Mouse (Mus musculus): ENCODE measurements at regions not wholly inside any gene's neighbourhood (a gene's known extent, or its start where the extent isn't known, plus 50 kb on each side); places are given as distances from the start of the nearest gene placed in this dataset.
"Not testable (repeated sequence)": the region's sequence is repeated elsewhere in the genome, so short reads cannot be mapped to it uniquely, and the experiment has no call there.

DNA sequence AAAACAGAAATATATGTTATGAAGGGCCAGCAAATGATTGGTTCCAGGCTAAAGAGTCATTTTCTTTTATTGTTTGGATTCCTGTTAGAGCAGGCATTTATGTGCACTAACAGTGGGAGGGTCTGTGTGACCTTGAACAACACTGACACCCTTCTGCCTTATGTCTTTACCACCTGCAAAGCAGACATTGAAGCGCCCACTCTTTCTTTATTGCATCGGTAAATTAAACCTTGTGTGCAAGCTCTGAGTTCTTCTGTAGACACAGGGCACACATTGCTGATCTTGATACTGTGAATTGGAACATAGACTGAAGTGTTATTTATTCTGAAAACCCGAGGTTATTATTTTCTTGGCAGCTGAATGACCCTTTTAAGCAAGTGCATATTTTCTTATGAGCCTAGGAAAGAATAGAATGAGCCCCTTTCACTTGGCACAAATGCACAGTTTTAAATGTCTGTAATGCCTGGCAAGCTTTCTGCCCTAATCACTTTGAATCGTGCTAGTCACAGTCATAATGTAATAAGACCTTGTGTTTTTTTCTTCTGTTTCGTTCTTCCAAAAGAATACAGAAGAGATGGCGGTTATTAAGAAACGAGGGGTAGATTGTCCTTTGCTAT lies 125.1 kb upstream of the Cobl start:
- no peak for DNase-seq (ENCODE audit: low read depth)

DNA sequence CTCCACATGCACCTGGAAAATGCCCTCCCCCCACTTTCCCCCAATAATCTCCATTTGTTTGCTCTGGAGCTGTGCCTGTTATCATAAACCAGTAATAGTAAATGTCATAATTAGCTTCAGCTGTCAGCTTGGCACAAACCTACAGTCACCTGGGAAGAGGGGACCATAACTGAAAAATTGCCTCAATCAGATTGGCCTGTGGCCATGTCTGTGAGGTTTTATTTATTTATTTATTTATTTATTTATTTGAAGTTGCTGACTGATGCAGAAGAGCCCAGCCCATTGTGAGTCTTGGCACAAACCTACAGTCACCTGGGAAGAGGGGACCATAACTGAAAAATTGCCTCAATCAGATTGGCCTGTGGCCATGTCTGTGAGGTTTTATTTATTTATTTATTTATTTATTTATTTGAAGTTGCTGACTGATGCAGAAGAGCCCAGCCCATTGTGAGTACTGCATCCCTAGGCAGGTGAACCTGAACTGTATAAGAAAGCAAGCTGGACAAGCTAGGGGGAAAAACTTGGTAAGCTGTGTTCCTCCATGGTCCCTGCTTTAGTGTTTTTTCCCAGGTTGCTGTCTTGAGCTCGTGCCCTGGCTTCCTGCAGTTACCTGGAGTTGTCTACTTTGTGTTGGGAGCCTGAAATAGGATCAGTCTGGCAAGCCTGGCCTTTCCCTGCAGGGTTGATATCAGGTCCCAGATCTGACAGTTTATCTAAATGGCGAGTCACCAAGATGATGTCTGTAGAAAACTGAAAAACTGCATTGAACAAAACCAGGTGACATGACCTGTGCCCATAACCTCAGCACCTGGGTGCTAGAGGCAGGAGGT lies 120.3 kb upstream of the Cobl start:
- not testable (repeated sequence) for DNase-seq (ENCODE audit: low read depth)

- no peak for DNase-seq (ENCODE audit: low read depth)
Measured at GRCm38 (mm10) chr11:12578999-12579576, 114.3 kb upstream of the Cobl start.

GRCm38 (mm10) chr11:12559663-12560062 lies 94.9 kb upstream of the Cobl start:
- DNase-seq (ENCODE audit: low read depth): no peak

DNA sequence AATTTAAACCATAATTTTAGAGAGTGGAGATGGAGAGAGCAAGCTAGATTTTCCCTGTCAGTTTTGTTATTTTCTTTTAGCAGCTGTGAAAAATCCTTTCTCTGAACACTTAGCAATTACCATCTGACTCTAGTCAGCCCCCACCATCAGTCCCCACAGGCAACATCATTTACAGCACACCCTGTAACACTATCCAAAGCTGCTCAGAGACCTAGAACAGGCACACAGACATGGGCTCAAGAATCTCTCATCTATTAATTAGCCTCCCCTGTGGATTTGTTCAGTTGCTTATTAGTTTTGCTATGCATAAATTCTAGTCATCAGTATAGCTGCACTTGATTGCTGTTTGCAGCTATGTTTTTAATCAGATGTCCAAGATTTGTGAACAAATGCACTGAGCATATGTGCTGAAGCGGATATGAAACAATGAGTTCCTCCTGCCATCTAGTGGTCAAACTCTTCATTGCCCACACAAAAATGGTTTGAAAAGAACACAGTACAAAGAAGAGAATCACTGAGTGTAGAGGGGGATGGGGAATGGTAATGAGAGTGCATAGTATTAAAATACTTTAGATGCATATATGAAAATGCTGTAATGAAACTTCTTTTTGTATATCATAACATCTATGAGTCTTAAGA lies 94.4 kb upstream of the Cobl start:
- peak; percentile 34 for DNase-seq (ENCODE audit: low read depth)

DNA sequence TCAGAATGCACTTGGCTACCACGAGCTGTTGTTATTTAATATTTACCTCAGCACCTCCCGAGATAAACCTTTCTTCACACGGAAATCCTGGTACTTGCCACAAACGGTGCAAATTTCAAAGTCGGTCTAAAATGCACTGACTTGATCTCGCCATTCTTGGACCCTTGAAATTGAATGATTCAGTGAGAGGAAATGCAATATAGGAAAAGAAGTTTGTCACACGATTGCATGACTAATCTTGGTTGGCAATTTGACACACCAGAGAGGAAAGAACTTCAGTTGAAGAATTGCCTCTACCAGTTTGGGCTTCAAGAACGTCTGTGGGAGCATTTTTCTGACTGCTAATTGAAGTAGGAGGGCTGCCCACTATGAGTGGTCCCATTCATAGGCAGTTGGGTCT lies 93.4 kb upstream of the Cobl start:
- DNase-seq (ENCODE audit: low read depth): no peak

- no peak for DNase-seq (ENCODE audit: low read depth)
Measured at GRCm38 (mm10) chr11:12545771-12546170, 81.0 kb upstream of the Cobl start.

DNA sequence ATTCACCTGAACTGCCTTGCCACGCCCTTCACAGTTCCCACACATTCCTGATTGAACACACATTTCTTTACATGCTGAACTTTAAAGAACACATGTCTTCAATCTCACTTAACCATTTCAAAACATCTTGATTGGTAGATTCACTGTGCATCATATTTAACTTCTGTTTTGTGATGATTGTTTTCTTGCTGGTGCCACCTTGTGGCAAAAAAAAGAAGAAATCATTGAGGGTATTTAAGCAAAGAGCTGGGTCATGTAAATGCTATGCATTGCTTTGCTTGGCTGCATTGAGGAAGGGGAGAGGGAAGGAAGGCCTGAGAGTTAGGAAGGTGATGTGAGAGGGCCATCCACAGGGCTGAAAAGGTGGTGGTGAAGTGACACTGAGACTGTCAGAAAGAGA lies 78.3 kb upstream of the Cobl start:
- DNase-seq (ENCODE audit: low read depth): no peak

DNA sequence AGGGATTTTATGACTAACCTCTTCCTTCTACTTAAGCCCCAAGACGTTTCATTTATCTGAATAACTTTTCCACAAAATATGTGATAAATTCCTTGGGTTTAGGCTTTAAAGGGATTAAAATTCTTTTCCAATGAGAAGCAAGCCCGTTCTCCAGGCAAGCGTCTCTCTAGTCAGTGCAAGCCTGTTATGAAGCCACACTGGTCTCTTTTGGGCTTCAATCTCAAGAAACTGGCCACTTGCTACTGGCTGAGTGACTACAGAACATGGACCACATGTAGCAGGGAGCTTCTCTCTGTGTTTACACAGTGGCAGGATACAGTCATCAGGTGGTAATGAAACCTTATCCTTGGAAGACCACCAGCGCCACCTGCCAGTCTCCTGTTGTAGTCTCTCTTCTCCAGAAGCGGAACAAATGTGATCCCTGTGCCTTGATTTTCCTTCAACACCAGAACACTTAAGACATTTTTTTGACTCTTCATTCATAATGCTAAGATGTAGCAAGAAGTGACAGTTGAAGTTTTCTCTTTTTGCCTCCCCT lies 75.6 kb upstream of the Cobl start:
- DNase-seq (ENCODE audit: low read depth): no peak

- DNase-seq (ENCODE audit: low read depth): no peak
Measured at GRCm38 (mm10) chr11:12535063-12535462, 70.3 kb upstream of the Cobl start.

GRCm38 (mm10) chr11:12532288-12532687 lies 67.5 kb upstream of the Cobl start:
- DNase-seq (ENCODE audit: low read depth): no peak

GRCm38 (mm10) chr11:12522063-12522462 lies 57.3 kb upstream of the Cobl start:
- not testable (repeated sequence) for DNase-seq (ENCODE audit: low read depth)

DNA sequence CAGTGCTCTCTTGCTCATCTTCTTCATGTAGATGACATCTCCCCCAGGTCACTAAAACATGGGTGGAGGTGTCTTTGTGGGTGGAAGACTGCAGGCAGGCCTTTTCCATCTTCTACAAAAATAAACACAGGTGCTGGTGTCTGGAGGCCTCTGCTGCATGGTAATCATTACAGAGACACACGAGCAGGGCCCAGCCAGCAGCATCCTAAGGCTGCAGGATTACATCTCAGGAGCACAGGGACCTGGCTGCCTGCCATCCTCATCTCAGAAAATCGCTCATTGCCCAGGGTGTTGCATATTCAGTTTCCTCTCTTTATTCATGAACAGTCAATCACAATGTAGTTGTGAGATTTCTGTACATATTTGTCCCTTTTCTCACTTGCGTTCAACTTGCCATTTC lies 56.5 kb upstream of the Cobl start:
- DNase-seq (ENCODE audit: low read depth): no peak

- DNase-seq (ENCODE audit: low read depth): no peak
Measured at GRCm38 (mm10) chr11:12516374-12516773, 51.6 kb upstream of the Cobl start.

All from induced T-regulatory cell, adult 2 months (primary cell).